Mouse (Mus musculus): Measurements from ENCODE around the gene Ccdc87.
A peak's percentile ranks its signal among the peaks of the same experiment; 100 is the strongest.
"Not testable (repeated sequence)": the region's sequence is repeated elsewhere in the genome, so short reads cannot be mapped to it uniquely, and the experiment has no call there.

Gene Ccdc87

GRCm38 (mm10) chr19:4839149-4839548 lies at the start of gene Ccdc87, which contains the start of gene Ccs:
TSS of gene Ccdc87 (plus strand) at chr19:4839366.
TSS of gene Ccs (minus strand) at chr19:4839332.
- DNase-seq, result peak; percentile 99

- no peak for DNase-seq
Measured at GRCm38 (mm10) chr19:4793281-4793830, 45.8 kb upstream of the Ccdc87 start.

DNA sequence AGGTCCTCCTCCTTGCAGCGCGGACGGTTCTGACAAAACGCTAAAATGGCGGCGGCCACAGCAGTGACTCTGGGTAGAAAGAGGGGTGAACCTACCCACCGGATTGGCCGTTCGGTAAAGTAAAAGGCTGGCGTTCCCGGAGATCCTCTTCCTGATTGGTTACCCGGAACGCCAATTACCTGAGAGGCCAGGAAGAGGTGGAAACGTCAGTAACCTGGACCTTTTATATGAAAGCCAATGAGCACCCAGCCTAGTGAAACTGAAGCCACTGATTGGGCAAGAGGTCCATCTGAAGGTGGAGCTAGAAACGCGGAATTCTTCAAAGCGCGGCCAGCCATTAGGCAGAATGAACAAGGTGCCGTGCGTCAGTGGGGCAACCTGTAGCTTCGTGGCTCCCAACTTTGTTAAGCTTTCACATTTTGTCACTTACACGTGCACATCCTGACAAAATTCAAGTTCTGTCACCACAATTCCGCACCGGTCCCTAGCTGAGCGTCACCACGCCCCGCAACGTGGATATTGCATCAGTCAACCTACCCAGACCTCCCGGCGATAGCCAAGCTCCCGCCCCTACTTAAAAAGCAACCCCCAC lies 45.2 kb upstream of the Ccdc87 start, which contains the start of gene Rbm4:
Gene Rbm4, minus strand, starts transcription at position 71 of the 592 bp plus-strand sequence.
- DNase-seq, result peak; percentile 99

DNA sequence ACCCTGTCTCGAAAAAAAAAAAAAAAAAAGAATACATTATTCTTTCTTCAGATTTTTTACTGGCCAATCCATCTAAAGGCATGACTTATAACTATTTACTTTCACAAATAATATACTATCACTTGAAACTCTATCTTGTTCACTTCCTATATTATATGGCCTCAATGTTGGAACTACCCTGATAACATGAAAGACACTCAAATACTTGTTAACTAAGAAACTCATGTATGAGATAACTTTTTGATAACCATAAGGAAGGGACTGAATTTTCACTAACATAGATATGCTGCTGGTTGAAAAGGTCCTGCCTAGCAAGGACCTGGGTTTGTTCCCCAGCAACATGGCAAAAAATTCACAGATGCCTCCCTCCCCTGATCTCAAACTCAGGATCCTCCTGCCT lies 43.2 kb upstream of the Ccdc87 start:
- no peak for DNase-seq

DNA sequence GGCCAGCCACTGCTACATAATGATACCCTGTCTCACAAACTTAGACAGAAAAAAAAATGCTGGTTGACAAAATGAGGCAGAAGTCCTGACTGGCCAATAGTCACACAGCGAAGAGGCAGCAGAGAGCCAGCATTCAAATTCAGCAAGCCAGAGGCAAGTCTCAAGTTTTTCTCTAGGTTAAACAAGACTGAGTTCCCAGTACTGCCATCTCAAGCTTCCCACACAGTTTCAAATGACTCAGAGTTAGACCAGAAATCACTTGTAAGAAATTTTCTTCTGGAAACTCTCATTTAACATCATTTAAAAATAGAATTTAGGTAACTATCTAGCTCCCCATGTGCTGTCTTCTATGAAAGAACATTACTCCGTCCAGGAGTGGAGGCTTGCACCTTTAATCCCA lies 41.3 kb upstream of the Ccdc87 start:
- DNase-seq, result no peak

- no peak for DNase-seq
Measured at GRCm38 (mm10) chr19:4799083-4799482, 40.1 kb upstream of the Ccdc87 start.

DNA sequence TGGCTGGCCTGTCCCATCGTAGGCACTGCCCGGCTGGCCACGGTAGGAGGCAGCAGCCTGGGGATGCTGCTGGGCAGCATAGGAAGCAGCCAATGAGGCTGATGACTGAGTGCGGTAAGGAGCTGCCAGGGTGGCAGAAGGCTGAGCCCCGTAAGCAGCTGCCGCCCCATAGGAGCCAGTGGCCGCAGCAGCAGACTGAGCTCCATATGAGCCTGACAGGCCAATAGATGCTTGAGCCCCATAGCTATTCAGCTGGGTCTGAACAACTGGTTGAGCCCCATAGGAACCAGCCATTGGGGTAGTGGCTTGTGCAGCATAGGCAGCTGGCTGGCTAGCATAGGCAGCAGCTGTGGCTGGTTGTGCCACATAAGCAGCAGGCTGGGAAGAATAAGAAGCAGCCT lies 36.5 kb upstream of the Ccdc87 start:
- no peak for DNase-seq

GRCm38 (mm10) chr19:4803283-4803682 lies 35.9 kb upstream of the Ccdc87 start:
- no peak for DNase-seq

- DNase-seq, result no peak
Measured at GRCm38 (mm10) chr19:4810309-4810708, 28.9 kb upstream of the Ccdc87 start.

DNA sequence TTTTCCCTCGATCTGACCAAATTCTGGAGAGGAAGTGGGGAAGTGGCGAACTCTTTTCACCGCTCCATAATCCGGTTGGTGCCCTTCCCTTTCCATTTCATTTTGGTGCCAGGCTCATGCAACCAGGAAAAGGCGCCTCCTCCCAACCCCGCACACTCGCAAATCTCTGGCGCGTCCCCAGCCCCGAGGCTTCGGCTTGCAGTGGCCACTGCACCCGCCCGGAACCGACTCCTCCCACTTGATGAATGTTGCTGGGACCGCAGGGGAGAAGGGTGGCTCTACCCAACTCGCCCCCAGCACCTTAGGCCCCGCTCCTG lies 28.5 kb upstream of the Ccdc87 start:
- DNase-seq, result no peak

GRCm38 (mm10) chr19:4811063-4811908 lies 27.9 kb upstream of the Ccdc87 start, which contains the start of the genes Gm21992 and Rbm14:
TSS of gene Gm21992 (minus strand) at chr19:4811612.
TSS of gene Rbm14 (minus strand) at chr19:4811634.
- DNase-seq, result peak; percentile 99

GRCm38 (mm10) chr19:4811909-4812242 lies 27.3 kb upstream of the Ccdc87 start:
- DNase-seq, result no peak

DNA sequence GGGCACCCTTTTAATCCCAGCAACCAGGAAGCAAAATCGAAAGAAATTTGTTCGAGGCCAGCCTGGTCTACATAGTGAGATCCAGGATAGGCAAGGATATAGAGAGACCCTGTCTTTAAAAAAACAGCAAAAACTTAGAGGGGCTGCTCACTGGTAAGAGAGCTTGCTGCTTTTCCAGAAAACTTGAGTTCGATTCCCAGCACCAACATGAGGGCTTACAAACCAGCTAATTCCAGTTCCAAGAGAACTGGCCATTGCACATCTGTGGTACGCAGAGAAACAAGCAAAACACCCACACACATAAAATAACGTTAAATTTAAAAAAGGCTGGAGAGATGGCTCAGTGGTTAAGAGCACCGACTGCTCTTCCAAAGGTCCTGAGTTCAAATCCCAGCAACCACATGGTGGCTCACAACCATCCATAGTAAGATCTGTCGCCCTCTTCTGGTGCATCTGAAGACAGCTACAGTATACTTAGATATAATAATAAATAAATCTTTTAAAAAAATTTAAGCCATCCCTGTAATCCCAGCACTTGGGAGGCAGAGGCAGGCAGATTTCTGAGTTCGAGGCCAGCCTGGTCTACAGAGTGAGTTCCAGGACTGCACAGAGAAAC lies 26.7 kb upstream of the Ccdc87 start:
- DNase-seq, result not testable (repeated sequence)

DNA sequence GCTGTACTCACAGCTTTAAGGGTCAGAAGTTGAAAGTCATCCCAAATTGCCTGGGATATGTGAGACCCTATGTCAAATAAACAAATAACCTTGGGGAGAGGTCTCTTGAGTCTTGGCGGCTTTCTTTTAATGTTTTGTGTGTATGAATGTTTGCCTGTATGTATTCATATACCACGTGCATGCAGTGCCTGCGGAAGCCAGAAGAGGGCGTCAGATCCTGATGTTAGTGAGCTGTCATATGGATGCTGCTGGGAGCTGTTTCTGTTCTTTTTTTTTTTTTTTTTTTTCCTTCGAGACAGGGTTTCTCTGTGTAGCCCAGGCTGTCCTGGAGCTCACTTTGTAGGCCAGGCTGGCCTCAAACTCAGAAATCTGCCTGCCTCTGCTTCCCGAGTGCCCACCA lies 26.2 kb upstream of the Ccdc87 start:
- DNase-seq, result peak; percentile 30

DNA sequence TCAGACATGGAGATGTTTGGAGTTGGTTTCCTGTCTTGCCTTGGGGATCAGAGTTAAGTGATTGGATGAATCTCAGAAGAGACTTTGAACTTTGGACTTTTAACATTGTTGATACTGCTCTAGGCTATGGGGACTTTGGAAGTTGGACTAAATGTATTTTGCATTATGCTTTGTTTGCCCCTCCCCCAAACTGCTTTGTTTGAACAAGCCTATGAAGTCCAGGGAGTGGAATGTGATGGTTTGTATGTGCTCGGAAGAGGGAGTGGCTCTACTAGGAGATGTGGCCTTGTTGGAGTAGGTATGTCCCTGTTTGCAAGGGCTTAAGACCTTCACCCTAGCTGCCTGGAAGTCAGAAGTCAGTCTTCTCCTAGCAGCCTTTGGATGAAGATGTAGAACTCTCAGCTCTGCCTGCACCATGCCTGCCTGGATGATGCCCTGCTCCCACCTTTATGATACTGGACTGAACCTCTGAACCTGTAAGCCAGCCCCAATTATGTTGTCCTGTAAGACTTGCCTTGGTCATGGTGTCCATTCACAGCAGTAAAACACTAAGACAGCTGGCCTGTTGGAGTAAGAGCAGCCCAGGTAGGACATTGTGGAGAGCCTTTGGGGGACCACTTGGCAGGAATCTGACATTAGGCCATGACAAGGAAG lies 21.9 kb upstream of the Ccdc87 start:
- DNase-seq, result no peak

GRCm38 (mm10) chr19:4820678-4821303 lies 18.4 kb upstream of the Ccdc87 start:
- peak; percentile 98 for DNase-seq

- peak; percentile 79 for DNase-seq
Measured at GRCm38 (mm10) chr19:4828444-4829114, 10.6 kb upstream of the Ccdc87 start.

DNA sequence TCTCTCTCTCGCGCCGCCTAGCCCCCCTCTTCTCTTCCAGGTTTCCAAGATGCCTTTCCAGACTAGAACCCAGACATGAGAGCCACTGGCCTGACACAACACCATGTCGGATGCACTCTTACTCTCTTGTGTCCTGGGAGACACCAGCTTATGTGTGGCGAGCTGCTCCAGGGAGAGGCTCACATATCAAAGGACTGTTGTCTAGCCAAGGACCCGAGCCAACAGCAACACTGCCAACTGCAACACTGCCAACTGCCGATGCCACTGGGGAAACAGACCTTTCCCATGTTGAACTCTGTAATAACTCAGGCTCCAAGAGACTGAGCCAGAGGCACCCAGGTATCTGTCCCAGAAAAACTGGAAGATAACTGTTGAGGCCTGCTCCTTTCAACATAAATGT lies 10.0 kb upstream of the Ccdc87 start:
- peak; percentile 73 for DNase-seq

GRCm38 (mm10) chr19:4833977-4834376 lies 5.2 kb upstream of the Ccdc87 start:
- DNase-seq, result no peak

- peak; percentile 60 for DNase-seq
Measured at GRCm38 (mm10) chr19:4836096-4836495, 3.1 kb upstream of the Ccdc87 start.

DNA sequence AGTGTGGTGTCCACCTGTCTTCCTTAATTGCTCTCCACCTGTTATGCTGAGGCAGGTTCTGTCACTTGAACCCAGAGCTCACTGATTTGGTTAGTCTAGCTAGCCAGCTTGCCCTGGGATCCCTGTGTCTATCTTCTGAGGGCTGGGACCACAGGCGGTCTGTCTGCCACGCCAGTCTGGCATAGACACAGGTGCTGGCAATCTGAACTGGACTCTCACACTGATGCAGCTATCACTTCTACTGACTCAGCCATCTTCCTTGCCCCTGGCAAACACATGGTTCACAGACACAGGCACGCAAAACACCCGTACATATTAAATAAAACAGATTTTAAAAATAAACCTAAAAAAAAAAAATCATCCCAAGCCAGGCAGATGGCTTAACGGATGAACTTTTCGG lies 2.1 kb upstream of the Ccdc87 start:
- no peak for DNase-seq

DNA sequence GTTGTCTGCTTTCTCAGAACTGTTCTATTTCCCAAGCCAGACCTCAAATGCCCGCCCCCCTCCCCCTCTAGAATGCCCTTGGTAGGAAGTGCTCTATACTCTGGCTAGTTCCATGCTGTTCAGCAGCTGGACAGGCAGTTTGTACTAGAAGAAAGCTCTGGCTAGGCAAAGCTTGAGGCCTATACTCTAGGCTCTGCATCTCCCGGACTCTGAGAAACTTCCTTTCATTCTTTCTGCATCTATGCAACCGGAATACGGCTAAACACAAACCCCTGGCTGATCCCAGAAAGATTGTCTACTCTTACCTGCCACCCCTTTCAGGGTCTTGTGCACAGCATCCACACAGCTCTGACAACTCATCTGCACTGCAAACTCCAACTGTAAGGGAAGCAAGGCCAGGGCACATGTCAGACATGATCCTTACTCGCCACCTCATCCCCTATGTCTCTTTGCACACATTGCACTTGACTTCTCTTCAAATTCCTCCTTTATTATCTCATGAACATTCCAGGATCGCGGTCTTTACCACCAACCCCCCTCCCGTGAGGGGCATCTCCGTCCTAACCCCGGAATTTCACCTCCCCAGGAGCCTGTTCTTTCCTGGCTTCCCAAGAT lies 533 bp upstream of the Ccdc87 start:
- DNase-seq, result no peak
